Mouse (Mus musculus): ENCODE data around the gene Gm17509. TPM values are rescaled to one million over a fixed set of nuclear protein-coding genes. Genes with fewer than 3 reads are reported as not detected.

Gm17509 gene
- polyA plus RNA-seq, 1 experiment from 2014 or later, result 0.85 TPM

Other genes with a start within 250 kb of the Gm17509 start
- 16.1 and 18.9 TPM in 2 replicates for gene Parp8, start 195.5 kb downstream of the Gm17509 start, polyA plus RNA-seq (2016; fragmentation: Nextera tagmentation; extraction: Ambion mirVana)
- 23.4 and 28.4 TPM in 2 replicates for gene Emb, start 12.5 kb downstream of the Gm17509 start, polyA plus RNA-seq (2016; fragmentation: Nextera tagmentation; extraction: Ambion mirVana)